Mouse (Mus musculus): ENCODE measurements around the gene Slc2a9. TPM values are rescaled to one million over a fixed set of nuclear protein-coding genes. Genes with fewer than 3 reads are reported as not detected.
A peak's percentile ranks its signal among the peaks of the same experiment; 100 is the strongest.

Gene Slc2a9
- polyA plus RNA-seq, 1 experiment = 9.7 TPM

- Histone ChIP-seq H3K4me3 (ENCODE audit: insufficient read depth, low read depth, low read length) (no peak overlapping the region), H3K4me1 (ENCODE audit: control insufficient read depth, insufficient read depth, low read length) (no peaks in the 10 kb centered on the region), H3K27ac (ENCODE audit: insufficient read depth, low read depth, low read length) (no peak overlapping the region), H3K36me3 (ENCODE audit: control insufficient read depth, insufficient read depth, low read length) (no peaks in the 10 kb centered on the region), H3K27me3 (replicated peaks; ENCODE audit: control insufficient read depth, insufficient read depth, low read length) (no peaks in the 10 kb centered on the region)
- DNase-seq = no peak
- no peak for TF ChIP-seq CTCF (conservative IDR thresholded peaks at IDR 0.05; ENCODE audit: insufficient read depth, insufficient read length, low read depth, low read length)
- no peak for TF ChIP-seq POLR2A (IDR thresholded peaks at IDR 0.05; ENCODE audit: low read depth, low read length)
- WGBS = 89% methylated on average over 2 of the region's 2 CpGs
Observed at GRCm38 (mm10) chr5:38359716-38360115, 143.2 kb downstream of the Slc2a9 start.

- Histone ChIP-seq H3K27ac (ENCODE audit: insufficient read depth, low read depth, low read length) (no peak overlapping the region), H3K27me3 (replicated peaks; ENCODE audit: control insufficient read depth, insufficient read depth, low read length) (no peaks in the 10 kb centered on the region), H3K4me3 (ENCODE audit: insufficient read depth, low read depth, low read length) (no peak overlapping the region), H3K4me1 (ENCODE audit: control insufficient read depth, insufficient read depth, low read length) (no peaks in the 10 kb centered on the region), H3K36me3 (ENCODE audit: control insufficient read depth, insufficient read depth, low read length) (no peaks in the 10 kb centered on the region)
- no peak for TF ChIP-seq CTCF (conservative IDR thresholded peaks at IDR 0.05; ENCODE audit: insufficient read depth, insufficient read length, low read depth, low read length)
- TF ChIP-seq POLR2A (IDR thresholded peaks at IDR 0.05; ENCODE audit: low read depth, low read length) = no peak
- no peak for DNase-seq
- WGBS = 89% methylated on average over 3 of the region's 3 CpGs
Observed at GRCm38 (mm10) chr5:38356927-38357326, 146.0 kb downstream of the Slc2a9 start.

- Histone ChIP-seq H3K4me3 (ENCODE audit: insufficient read depth, low read depth, low read length) (no peak overlapping the region), H3K4me1 (ENCODE audit: control insufficient read depth, insufficient read depth, low read length) (no peaks in the 10 kb centered on the region), H3K27me3 (replicated peaks; ENCODE audit: control insufficient read depth, insufficient read depth, low read length) (no peaks in the 10 kb centered on the region), H3K27ac (ENCODE audit: insufficient read depth, low read depth, low read length) (no peak overlapping the region), H3K36me3 (ENCODE audit: control insufficient read depth, insufficient read depth, low read length) (no peaks in the 10 kb centered on the region)
- WGBS = 54% methylated on average over 5 of the region's 5 CpGs
- DNase-seq = no peak
- TF ChIP-seq POLR2A (IDR thresholded peaks at IDR 0.05; ENCODE audit: low read depth, low read length) (no peak), CTCF (conservative IDR thresholded peaks at IDR 0.05; ENCODE audit: insufficient read depth, insufficient read length, low read depth, low read length) (no peak)
Observed at GRCm38 (mm10) chr5:38350351-38350929, 152.5 kb downstream of the Slc2a9 start.

GRCm38 (mm10) chr5:38346646-38347432 is 156.1 kb downstream of the Slc2a9 start:
- no peaks in the 10 kb centered on the region for H3K4me1 ChIP-seq (ENCODE audit: control insufficient read depth, insufficient read depth, low read length)
- no peak overlapping the region for H3K27ac ChIP-seq (ENCODE audit: insufficient read depth, low read depth, low read length)
- WGBS = 24% methylated on average over 10 of the region's 10 CpGs
- TF ChIP-seq POLR2A (IDR thresholded peaks at IDR 0.05; ENCODE audit: low read depth, low read length) (no peak), CTCF (conservative IDR thresholded peaks at IDR 0.05; ENCODE audit: insufficient read depth, insufficient read length, low read depth, low read length) (no peak)
- H3K4me3 ChIP-seq (ENCODE audit: insufficient read depth, low read depth, low read length) = no peak overlapping the region
- no peaks in the 10 kb centered on the region for H3K27me3 ChIP-seq (replicated peaks; ENCODE audit: control insufficient read depth, insufficient read depth, low read length)
- peak; percentile 7 for DNase-seq
- no peaks in the 10 kb centered on the region for H3K36me3 ChIP-seq (ENCODE audit: control insufficient read depth, insufficient read depth, low read length)

GRCm38 (mm10) chr5:38343101-38343500 is 159.8 kb downstream of the Slc2a9 start:
- no peaks in the 10 kb centered on the region for H3K27me3 ChIP-seq (replicated peaks; ENCODE audit: control insufficient read depth, insufficient read depth, low read length)
- H3K4me3 ChIP-seq (ENCODE audit: insufficient read depth, low read depth, low read length) = no peak overlapping the region
- DNase-seq = no peak
- H3K27ac ChIP-seq (ENCODE audit: insufficient read depth, low read depth, low read length) = no peak overlapping the region
- no peak for TF ChIP-seq POLR2A (IDR thresholded peaks at IDR 0.05; ENCODE audit: low read depth, low read length)
- TF ChIP-seq CTCF (conservative IDR thresholded peaks at IDR 0.05; ENCODE audit: insufficient read depth, insufficient read length, low read depth, low read length) = no peak
- 64% methylated on average over 3 of the region's 3 CpGs for WGBS
- H3K36me3 ChIP-seq (ENCODE audit: control insufficient read depth, insufficient read depth, low read length) = no peaks in the 10 kb centered on the region
- no peaks in the 10 kb centered on the region for H3K4me1 ChIP-seq (ENCODE audit: control insufficient read depth, insufficient read depth, low read length)

GRCm38 (mm10) chr5:38334582-38334981 is 168.4 kb downstream of the Slc2a9 start:
- no peak for DNase-seq
- no peaks in the 10 kb centered on the region for H3K27me3 ChIP-seq (replicated peaks; ENCODE audit: control insufficient read depth, insufficient read depth, low read length)
- TF ChIP-seq CTCF (conservative IDR thresholded peaks at IDR 0.05; ENCODE audit: insufficient read depth, insufficient read length, low read depth, low read length) = no peak
- no peak for TF ChIP-seq POLR2A (IDR thresholded peaks at IDR 0.05; ENCODE audit: low read depth, low read length)
- no peak overlapping the region for H3K27ac ChIP-seq (ENCODE audit: insufficient read depth, low read depth, low read length)
- H3K4me1 ChIP-seq (ENCODE audit: control insufficient read depth, insufficient read depth, low read length) = no peaks in the 10 kb centered on the region
- no peak overlapping the region for H3K4me3 ChIP-seq (ENCODE audit: insufficient read depth, low read depth, low read length)
- H3K36me3 ChIP-seq (ENCODE audit: control insufficient read depth, insufficient read depth, low read length) = no peaks in the 10 kb centered on the region
- 26% methylated on average over 1 of the region's 1 CpGs for WGBS

DNA sequence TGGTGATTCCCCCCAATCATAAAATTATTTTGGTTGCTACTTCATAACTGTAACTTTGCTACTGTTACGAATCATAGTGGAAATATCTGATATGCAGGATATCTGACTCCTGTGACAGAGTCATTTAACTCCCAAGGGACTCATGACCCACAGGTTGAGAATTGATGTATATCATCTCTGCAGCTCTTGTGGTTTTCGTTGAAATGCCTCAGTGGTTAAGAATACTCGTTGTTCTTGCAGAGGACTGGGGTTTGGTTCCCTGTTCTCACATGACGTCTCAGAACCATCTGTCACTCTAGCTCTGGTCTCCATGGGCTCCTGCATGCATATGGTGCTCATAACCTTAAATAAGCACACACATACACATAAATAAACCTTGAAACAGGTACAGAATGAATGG is 169.6 kb downstream of the Slc2a9 start:
- TF ChIP-seq POLR2A (IDR thresholded peaks at IDR 0.05; ENCODE audit: low read depth, low read length) = no peak
- TF ChIP-seq CTCF (conservative IDR thresholded peaks at IDR 0.05; ENCODE audit: insufficient read depth, insufficient read length, low read depth, low read length) = no peak
- Histone ChIP-seq H3K27ac (ENCODE audit: insufficient read depth, low read depth, low read length) (no peak overlapping the region), H3K4me1 (ENCODE audit: control insufficient read depth, insufficient read depth, low read length) (no peaks in the 10 kb centered on the region), H3K27me3 (replicated peaks; ENCODE audit: control insufficient read depth, insufficient read depth, low read length) (no peaks in the 10 kb centered on the region; the same call in 1 of the 2 replicates), H3K36me3 (ENCODE audit: control insufficient read depth, insufficient read depth, low read length) (no peaks in the 10 kb centered on the region), H3K4me3 (ENCODE audit: insufficient read depth, low read depth, low read length) (no peak overlapping the region)
- WGBS = 38% methylated on average over 4 of the region's 4 CpGs
- DNase-seq = no peak

Data from kidney, adult 2 months (tissue).